Mouse (Mus musculus): ENCODE data around the gene Adora1.

The Adora1 gene

GRCm38 (mm10) chr1:134151655-134152412 lies 83.4 kb downstream of the Adora1 start:
- peak; percentile 75 to 76 for DNase-seq

- DNase-seq = no peak
These were observed 84.5 kb downstream of the Adora1 start for GRCm38 (mm10) chr1:134150745-134151144.

GRCm38 (mm10) chr1:134150076-134150475 lies 85.2 kb downstream of the Adora1 start:
- DNase-seq = no peak

Data from B cell, adult 2 months (primary cell).